Mouse (Mus musculus) fibroblast of lung, adult 2 months (primary cell): Measurements from ENCODE around the gene Dtnbp1.

ENCODE experiments used
- DNase-seq: peaks from one replicate; pipeline ENCODE4 v3.0.0-alpha.2; 2011; ENCODE audit warnings: low read depth

The Dtnbp1 gene

DNA sequence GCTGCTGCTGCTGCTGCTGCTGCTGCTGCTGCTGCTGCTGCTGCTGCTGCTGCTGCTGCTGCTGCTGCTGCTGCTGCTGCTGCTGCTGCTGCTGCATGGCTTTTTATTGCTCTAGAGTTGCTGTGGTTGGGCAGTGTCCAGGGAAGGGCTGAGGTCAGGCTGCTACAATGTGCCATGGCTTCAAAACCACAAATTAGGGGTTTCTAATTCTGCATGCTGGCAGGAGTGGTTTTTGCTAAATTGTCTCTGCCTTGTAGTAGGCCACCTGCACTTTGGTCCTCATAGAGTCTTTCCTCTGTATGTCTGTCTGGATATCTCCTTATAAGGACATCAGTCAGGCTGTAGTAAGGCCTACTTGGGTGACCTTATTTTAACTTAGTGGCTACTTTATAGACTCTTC, 98.5 kb downstream of the Dtnbp1 start:
- no peak for DNase-seq

- DNase-seq, result no peak
Observed at GRCm38 (mm10) chr13:44902299-44902698, 99.6 kb downstream of the Dtnbp1 start.

GRCm38 (mm10) chr13:44896211-44896610, 105.7 kb downstream of the Dtnbp1 start:
- no peak for DNase-seq

GRCm38 (mm10) chr13:44891813-44892730, 109.9 kb downstream of the Dtnbp1 start:
- no peak for DNase-seq

GRCm38 (mm10) chr13:44890612-44891011, 111.3 kb downstream of the Dtnbp1 start:
- DNase-seq, result no peak

- no peak for DNase-seq
Observed at GRCm38 (mm10) chr13:44886221-44886620, 115.7 kb downstream of the Dtnbp1 start.

DNA sequence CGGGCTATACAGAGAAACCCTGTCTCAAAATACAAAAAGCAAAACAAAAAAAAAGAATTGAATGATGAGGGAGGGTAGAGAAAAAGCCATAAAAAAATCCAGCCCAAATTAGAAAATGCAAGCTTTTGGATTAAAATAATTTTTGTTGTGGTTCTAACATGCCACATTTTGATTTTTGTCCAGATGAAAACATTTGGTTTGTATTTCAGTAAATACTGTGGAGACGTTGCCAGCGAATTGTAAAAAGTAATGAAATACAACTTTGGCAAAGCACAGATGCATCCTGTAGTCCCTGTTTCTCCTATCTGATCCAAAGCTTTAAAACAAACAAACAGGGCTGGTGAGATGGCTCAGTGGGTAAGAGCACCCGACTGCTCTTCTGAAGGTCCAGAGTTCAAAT, 120.9 kb downstream of the Dtnbp1 start:
- DNase-seq, result no peak

- DNase-seq, result no peak
Observed at GRCm38 (mm10) chr13:44876799-44877198, 125.1 kb downstream of the Dtnbp1 start.
